Mouse (Mus musculus) liver, embryonic 18 days (tissue): ENCODE results near the gene Cavin4. TPM values are rescaled to one million over a fixed set of nuclear protein-coding genes. Genes with fewer than 3 reads are reported as not detected.

ENCODE experiments used
- polyA plus RNA-seq: library from polyadenylated mRNA; depleted of rRNA; stranded (reverse); fragments of >200 nt; gene quantifications from 2 replicates; pipeline ENCODE4 v1.2.3, GENCODE M21; 2012; rRNA removed

Cavin4 gene
- polyA plus RNA-seq = 0.03 and 0.04 TPM in 2 replicates

DNA sequence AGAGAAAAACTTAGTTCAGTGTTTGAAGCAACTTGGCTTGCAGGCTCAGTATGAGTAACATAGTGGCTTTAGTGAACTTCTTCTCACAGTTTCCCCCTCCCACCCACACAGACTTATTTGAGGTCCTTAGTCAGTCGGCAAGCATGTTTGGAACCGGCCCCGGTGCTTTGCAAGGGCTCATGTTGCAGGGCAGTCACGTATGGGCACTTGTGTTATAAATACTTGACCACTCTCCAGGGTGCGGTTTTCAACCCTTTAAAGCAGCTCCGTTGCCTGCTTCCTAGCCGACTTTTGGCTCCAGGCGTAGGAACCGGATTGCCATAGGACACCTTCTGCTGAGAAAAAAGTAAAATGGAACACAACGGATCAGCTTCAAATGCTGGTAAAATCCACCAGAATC is at the start of gene Cavin4:
Gene Cavin4 (plus strand): TSS at position 244 of the 400 bp plus-strand sequence.

Other genes with a start within 250 kb of the Cavin4 start
- gene Tex10, start 190.1 kb upstream of the Cavin4 start, polyA plus RNA-seq = 8.5 and 9.0 TPM in 2 replicates
- 2.9 and 3.1 TPM in 2 replicates for gene Msantd3, start 123.6 kb upstream of the Cavin4 start, polyA plus RNA-seq
- 1.1 and 1.4 TPM in 2 replicates for gene Tmeff1, start 78.3 kb upstream of the Cavin4 start, polyA plus RNA-seq